Mouse (Mus musculus) cortical plate, adult 2 months (tissue): ENCODE results near the gene Decr2.

ENCODE experiments used
- CTCF ChIP-seq: fragments of 200-500 bp; IDR thresholded peaks from 2 replicates; pipeline ENCODE4 v1.5.1; 2011; ENCODE audit warnings: mild to moderate bottlenecking, control low read depth, low read length; ENCODE audit not compliant: insufficient read depth; ENCODE audit errors: extremely low read depth
- POLR2A ChIP-seq: fragments of 200-500 bp; IDR thresholded peaks from 2 replicates; pipeline ENCODE4 v1.6.1; 2011; ENCODE audit warnings: mild to moderate bottlenecking, low read length, control low read depth; ENCODE audit not compliant: insufficient read depth; ENCODE audit errors: extremely low read depth

DNA sequence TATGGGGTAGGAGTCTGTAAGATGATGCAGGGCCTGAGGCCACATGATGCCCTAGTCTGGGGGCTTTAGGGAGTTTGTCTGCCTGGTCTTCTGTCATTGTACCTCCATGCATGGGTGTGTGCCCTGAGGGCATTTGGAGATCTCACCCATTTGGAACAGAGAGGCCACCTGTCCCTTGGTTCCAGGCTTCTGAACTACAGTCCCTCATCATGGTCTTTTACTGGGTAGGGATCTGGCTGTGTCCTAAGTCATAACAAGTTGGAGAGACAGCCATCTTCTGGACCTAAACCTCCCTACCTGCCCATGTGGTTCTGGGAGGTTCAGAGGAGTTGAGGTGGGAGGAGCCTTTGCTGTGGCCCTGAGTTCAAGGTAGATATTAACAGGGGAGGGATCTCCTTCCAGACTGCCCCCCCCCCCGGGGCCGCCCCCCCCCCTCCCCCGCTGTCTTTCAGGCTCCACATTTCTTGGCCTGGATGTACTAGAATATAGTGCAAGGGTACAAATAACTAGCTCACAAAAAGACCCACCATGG lies 25.9 kb upstream of the Decr2 start:
- TF ChIP-seq CTCF (no peak), POLR2A (no peak)
